Mouse (Mus musculus) layer of hippocampus, adult 18-20 months (tissue): ENCODE results near the gene Tlr11. TPM values are rescaled to one million over a fixed set of nuclear protein-coding genes. Genes with fewer than 3 reads are reported as not detected.

Experiments
- DNase-seq, 2 experiments: peaks; one replicate each; pipeline ENCODE4 v3.0.0; 2022; ENCODE audit warnings: low spot score in 2 of 2
- long read RNA-seq: library from polyadenylated mRNA; stranded (forward); transcript quantifications from one replicate; pipeline ENCODE4 v2.0.0, GENCODE M21; 2021
- total RNA-seq, 2 experiments: library from RNA; stranded (reverse); gene quantifications; 2 replicates each; pipeline ENCODE4 v1.2.3; 2021

Gene Tlr11
- total RNA-seq = not detected
- long read RNA-seq = 0 reads

DNA sequence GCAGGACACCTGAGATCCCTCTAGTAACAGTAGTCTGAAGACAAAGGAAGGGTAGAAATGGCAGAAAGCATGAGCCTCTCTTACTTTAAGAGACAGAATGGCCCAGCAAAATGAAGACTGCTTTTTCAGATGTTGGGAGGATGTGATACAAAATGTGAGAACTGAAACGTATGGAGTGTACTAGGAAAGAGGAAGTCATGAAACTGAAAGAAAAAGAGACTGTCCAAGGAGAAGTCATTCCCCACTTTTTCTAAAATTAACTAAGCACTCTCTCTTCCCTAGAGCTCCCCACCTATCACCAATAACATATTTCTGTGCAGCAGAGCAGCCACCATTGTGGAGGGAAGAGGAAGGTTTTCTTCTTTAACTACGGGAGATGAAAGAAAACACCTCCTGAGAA lies at the start of gene Tlr11:
TSS of gene Tlr11 (plus strand) at position 322 of the 400 bp plus-strand sequence.
- no peak for DNase-seq

DNA sequence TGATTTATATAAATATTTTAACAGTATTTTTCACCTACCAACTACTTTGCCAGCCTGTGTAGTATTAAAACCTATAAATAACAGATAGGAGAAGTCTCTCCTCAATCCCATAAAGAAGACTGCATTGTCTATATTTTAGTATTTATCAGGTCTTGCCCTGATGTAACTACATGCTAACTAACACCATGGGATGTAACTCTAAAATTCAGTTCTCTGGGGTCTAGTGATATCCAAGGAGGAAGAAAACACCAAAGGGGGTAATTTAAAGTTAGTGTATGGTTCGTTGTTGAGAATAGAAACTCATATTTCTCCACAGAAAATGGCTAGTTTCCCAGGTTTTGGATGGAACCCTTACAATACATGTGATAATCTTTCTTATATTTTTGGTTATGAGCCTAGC lies 31.1 kb upstream of the Tlr11 start, which contains the start of gene Olfr734:
TSS of gene Olfr734 (minus strand) at position 101 of the 400 bp plus-strand sequence.
- DNase-seq = no peak

DNA sequence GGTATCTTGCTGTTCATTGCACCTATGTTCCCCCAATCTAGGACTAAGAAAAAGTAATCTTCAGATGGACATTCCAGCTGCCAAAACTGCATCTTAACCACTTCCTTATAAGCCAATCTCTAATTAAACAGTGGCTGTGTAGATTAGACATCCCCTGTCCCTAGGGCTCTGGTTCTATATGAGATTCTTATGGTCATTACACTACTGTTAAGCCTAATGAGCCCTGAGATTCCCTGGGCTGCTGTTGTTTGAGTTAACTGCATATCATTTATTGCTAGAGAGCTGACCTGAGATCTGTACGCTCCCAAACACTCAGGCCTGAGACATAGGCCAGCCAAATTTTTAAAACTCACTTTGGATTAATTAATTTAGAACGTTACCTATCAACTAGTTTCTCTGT lies 8.9 kb upstream of the Tlr11 start, which contains the start of gene Olfr735:
TSS of gene Olfr735 (minus strand) at position 77 of the 400 bp plus-strand sequence.
- DNase-seq = no peak

DNA sequence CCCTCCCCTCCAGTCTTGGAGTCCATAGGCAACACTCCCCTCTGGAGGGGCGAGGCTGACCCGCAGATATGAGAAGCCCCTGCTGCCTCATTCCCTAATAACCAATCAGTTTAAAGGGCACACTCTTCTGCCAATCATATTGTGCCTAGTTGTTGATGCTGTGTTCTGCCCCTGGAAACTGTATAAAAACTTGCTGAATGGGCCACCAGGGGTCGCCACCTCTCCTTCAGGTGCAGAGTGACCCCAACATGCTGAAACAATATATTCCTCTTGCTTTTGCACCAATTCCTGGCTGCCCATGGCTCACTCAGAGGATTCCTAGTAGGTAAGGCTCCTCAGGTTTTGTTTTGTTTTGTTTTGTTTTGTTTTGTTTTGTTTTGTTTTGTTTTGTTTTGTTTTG lies 5.3 kb upstream of the Tlr11 start:
- no peak for DNase-seq

DNA sequence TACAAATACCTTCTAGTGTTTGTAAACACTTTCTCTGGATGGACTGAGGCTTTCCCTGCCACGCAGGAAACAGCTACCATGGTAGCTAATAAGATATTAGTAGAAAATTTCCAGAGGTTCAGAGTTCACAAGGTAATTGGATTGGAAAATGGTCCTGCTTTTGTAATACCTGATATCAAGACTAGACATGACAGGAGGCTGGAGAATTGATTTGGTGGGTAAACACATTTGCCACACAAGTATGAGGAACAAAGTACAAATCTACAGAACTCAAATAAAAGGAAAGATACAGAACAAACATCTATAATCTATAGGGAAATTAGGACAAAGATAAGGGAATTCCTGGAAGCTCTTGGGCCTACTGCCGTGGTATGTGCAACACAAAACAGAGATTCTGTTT lies 989 bp upstream of the Tlr11 start:
- no peak for DNase-seq

DNA sequence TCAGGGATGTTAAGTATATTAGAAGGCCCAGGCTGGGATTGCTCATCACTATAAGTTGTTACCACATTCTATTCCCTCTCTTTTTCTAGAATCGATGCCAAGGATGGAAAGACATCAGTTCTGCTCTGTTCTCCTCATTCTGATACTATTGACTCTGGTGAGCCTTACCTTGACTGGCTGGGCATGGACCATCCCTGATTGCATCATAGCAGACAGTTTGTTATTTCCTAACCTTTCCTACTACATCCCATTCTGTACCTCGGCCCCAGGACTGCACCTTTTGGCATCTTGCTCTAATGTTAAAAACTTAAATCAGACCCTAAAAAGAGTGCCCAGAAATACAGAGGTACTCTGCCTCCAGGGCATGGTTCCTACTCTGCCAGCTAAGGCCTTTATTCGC lies 2.8 kb downstream of the Tlr11 start:
- DNase-seq = no peak

DNA sequence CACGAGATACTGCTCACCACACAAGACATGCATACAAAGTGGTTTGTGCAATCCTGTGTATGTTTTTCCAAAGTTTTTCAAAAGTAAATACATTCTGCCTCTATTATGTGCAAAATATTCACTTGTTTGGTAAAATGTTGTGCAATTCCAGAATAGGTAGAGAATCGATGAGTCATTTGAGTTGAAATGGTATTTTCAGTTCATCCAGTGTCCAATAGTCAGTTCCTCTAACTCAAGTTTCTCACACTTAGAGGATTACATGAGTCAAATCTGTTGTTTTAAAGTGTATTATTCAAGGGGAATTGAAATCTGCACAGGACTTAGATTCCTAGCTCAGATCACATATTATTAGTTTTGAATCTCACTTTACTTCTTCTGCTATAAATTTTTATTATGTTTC lies 5.8 kb downstream of the Tlr11 start:
- no peak for DNase-seq

DNA sequence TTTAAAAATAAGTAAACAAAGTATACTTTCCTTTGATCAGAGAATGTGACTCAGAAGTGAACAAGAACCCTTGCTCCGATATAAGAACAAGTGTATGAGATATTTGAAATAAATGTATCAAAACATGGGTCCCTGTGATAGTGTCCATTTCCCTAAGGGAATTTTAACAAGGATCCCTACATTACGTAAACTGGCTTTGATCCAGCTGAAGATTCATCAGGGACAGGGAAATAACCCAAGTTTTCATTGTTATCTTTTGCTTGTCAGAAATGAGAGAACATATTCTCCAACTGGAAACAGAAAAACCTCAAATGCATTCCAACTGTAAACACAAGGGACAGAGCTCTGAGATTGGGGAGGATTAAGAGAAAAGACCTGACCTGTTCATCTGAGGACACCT lies 23.1 kb downstream of the Tlr11 start, which contains the start of gene Olfr736:
TSS of gene Olfr736 (plus strand) at position 301 of the 400 bp plus-strand sequence.
- no peak for DNase-seq

DNA sequence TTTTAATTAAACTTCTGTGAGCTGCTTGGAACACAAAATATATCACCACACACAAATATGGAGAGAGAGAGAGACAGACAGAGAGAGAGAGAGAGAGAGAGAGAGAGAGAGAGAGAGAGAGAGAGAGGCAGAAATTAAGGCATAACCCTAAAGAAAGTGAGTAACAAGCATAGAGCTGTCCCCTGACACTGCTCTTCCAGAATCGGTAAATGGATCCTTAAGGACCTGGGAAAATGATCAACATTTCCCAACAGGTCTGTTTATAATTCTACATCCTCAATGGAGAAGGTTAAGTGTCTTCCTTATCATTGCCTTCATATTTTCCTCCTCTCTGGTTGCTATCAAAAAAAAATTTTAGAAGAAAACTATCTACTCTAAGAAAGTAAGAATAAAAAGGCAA lies 49.6 kb downstream of the Tlr11 start, which contains the start of gene Olfr738:
TSS of gene Olfr738 (plus strand) at position 301 of the 400 bp plus-strand sequence.
- DNase-seq = no peak

Other genes with a start within 250 kb of the Tlr11 start
- gene Olfr727, start 234.7 kb upstream of the Tlr11 start, total RNA-seq = not detected
- gene Olfr728, start 215.2 kb upstream of the Tlr11 start, total RNA-seq = not detected
- gene Olfr729, start 205.0 kb upstream of the Tlr11 start, total RNA-seq = not detected
- gene Olfr730, start 169.7 kb upstream of the Tlr11 start, total RNA-seq = not detected
- not detected for gene Olfr731, start 116.0 kb upstream of the Tlr11 start, total RNA-seq
- gene Olfr732, start 73.7 kb upstream of the Tlr11 start, total RNA-seq = not detected
- not detected for gene Olfr733, start 56.4 kb upstream of the Tlr11 start, total RNA-seq
- not detected for gene Olfr734, start 31.2 kb upstream of the Tlr11 start, total RNA-seq
- gene Olfr735, start 9.0 kb upstream of the Tlr11 start, total RNA-seq = not detected
- not detected for gene Olfr736, start 23.2 kb downstream of the Tlr11 start, total RNA-seq
- not detected for gene Olfr738, start 49.7 kb downstream of the Tlr11 start, total RNA-seq
- gene Olfr739, start 60.7 kb downstream of the Tlr11 start, total RNA-seq = not detected
- gene Olfr740, start 87.6 kb downstream of the Tlr11 start, total RNA-seq = not detected
- gene Olfr741, start 114.8 kb downstream of the Tlr11 start, total RNA-seq = not detected
- gene Olfr742, start 145.7 kb downstream of the Tlr11 start, total RNA-seq = not detected
- gene Olfr743, start 163.9 kb downstream of the Tlr11 start, total RNA-seq = not detected